Mouse (Mus musculus) WW6 (cell line): ENCODE data around the gene Alpk1.

Source experiments
- DNase-seq: peaks from one replicate; pipeline ENCODE4 v3.0.0-alpha.2; 2013; ENCODE audit warnings: low read depth, low spot score

The Alpk1 gene

GRCm38 (mm10) chr3:127694802-127695771 is 85.2 kb downstream of the Alpk1 start:
- DNase-seq, result peak; percentile 22

GRCm38 (mm10) chr3:127691230-127691629 is 89.1 kb downstream of the Alpk1 start:
- no peak for DNase-seq

- no peak for DNase-seq
These were observed 100.6 kb downstream of the Alpk1 start for GRCm38 (mm10) chr3:127679703-127680102.

DNA sequence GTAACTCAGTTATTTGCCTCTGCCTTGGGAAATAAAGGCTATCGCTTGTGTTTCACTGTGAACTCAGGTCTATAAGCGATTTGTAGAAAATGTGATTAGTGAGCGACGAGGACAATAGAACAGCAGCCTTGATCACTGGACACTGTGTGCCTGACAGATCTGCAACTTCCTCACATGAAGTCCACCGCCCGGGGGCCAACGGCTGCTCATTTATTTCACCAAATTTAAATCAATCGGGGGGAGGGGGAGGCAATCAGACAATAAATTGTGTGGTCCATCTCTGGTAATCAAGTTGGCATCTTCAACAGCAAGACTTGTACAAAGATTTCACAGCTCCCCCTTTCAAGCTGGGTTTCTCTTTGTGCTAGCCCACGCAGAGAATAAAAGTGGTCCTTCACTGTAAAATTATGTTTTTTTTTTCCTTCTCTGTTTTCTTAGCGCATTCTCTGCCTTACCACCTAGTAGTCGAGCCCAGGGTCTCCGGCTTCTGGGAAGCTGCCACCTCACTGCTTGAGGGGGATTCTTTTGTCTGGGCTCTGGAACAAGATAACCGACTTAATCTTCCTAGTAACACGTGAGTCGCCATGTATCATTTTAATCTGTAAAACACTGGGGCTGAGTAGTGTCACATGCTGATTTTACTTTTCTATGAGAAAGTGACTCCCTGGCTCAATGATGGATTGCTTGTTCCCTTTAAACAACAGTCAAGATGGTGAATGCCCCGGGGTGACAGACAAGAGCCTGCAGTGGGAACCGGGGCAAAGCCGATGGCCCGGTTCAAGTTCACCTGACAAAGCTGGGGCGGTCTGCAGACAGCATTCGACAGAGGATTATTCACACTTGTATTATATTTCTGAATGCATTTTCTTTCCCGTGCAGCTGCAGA is 118.4 kb downstream of the Alpk1 start:
- no peak for DNase-seq

DNA sequence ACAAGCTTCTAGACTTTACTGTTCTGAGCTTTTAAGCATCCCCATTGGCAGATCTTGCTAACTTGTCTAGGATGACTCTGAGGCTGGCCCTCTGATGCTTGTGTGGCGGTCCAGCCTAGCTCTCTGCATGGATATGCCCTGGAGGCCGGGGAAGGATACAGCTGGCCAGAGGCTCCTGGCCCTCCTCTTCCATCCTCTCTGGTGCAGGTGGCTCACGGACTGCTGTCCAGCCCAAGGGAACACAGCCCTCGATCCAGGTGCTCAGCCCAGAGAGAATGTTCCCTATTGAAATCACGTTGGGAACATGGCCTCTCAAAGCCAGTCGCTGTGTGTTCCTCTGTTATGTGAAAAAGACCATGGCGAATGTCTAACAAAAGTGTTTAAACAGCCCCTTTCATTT is 119.6 kb downstream of the Alpk1 start:
- DNase-seq, result no peak

DNA sequence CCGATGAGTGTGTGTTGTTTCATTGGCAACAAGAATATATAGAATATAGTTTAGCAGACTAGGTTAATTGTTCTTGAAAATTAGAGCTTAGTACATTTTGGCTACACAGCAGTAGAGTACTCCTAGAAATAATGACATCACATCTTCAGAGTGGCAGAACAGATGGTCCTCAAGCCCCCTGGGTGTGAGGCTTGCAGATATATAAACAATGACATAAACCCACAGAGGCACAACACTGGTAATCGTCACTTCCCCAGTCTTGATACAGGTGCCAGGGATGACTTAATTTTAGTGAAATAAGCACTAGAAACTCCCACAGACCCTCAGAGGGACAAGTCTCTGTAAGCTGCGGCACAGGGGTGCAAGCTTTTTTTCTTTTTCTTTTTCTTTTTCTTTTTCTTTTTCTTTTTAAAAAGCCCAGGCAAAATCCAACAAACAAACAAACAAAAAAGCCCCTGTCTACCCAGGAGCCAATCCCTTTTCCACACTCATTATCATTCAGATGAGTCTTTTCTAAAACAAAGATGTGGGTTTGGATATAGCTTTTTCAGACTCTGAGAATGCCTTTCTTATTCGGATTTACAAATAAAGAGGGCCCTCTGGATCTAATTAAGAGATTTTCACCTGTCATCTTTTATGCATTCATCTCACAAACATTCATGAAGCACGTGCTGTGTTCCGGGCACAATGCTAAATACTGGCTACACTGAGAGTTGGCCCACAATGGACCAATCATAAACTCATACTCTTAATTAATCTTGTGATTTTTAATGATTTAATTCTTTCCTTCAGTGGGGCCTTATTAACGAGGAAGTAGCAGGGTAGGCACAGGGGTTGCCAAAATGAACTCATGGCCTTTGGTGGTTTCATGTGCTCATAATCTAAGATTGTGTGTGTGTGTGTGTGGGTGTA is 128.3 kb downstream of the Alpk1 start:
- no peak for DNase-seq

- no peak for DNase-seq
These were observed 134.0 kb downstream of the Alpk1 start for GRCm38 (mm10) chr3:127646156-127646825.

DNA sequence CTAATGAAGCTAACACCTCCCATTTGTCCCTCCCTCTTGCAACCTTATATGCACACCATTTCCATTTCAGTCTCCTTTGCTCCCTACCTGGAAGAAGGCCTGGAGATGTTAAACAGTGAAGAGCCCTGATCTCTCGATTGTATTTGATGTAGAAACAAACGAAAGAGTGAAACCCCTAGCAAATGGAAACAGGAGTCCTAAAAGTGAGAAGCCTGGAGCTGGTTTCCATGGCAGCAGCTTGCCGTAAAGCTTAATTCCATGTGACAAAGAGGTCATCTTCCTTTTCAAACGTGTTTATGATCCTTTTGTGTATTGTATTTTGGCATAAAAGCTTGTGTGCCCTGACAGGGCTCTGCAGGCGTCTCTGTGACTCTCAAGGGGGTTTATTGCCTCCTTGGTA is 138.1 kb downstream of the Alpk1 start:
- no peak for DNase-seq

GRCm38 (mm10) chr3:127640762-127641700 is 139.3 kb downstream of the Alpk1 start:
- DNase-seq, result no peak

DNA sequence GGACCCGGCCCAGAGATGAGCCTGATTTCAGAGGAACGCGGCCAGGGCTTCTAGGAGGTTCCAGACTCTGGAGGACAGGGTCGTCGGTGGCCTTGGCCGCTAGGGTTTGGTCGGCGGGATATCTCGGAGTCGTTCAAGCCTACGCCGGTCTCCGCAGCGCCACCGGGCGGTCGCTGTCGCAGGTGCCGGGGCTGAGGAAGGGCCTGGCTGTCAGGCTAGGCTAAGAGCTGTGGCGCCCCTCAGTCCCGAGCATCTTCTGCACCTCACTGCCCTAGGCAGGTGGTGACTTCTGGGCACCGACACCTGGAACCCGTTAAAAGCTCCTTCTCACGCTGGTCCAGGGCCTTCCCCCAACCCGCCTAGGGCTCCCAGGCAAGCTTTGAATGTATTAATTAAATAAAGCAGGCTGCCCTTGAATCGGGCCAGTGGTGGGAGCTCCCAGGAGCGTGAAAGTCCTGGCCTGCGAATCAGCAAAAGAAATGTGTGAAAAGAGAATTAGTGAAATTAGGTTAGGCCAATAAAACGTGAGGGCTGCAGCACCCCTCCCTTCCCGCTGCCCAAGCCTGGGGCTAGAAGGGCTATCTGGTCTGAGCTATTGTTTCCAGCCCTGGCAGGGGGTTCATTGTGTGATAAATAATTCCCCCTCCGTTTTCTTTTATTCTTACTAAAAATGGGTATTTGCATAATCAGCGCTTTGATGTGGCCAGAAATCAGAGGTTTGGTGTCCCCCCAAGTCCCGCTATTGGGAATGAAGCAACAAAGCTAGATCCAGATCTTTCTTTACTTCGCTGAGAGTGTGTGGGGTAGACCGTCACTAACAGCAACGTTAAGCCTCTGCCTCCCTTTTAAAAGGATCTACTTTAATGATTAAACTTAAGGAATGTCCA is 140.2 kb downstream of the Alpk1 start:
- peak; percentile 62 for DNase-seq

- no peak for DNase-seq
These were observed 145.4 kb downstream of the Alpk1 start for GRCm38 (mm10) chr3:127634984-127635349.

- peak; percentile 63 for DNase-seq
These were observed 146.0 kb downstream of the Alpk1 start for GRCm38 (mm10) chr3:127634101-127634983.

- DNase-seq, result no peak
These were observed 147.0 kb downstream of the Alpk1 start, which contains the start of gene Neurog2 for GRCm38 (mm10) chr3:127633080-127634032. Neurog2 (plus strand) TSS chr3:127633135.

- DNase-seq, result no peak
These were observed 147.8 kb downstream of the Alpk1 start for GRCm38 (mm10) chr3:127632531-127632930.

GRCm38 (mm10) chr3:127631582-127631981 is 148.7 kb downstream of the Alpk1 start:
- no peak for DNase-seq

GRCm38 (mm10) chr3:127630735-127631372 is 149.5 kb downstream of the Alpk1 start:
- no peak for DNase-seq
